In genomic region chr6:103674332-103674731, GRCm38 (mm10) we compare ENCODE assay signal across 8 mouse cellular contexts.
DNase-seq lines count a peak whose midpoint lies in the region; ATAC-seq lines count a peak whose summit lies in the region.
"Had no signal": no experiment of that assay in that cellular context is flagged by ENCODE, and none has a peak within 500 bp of the region (broad histone marks: within the 10 kb centered on the region; RNA-seq: fewer than 3 reads in every experiment).

No protein-coding gene starts in this region.

- H3K9ac ChIP-seq in midbrain, embryonic 16.5 days (ENCODE audit: low read depth, low read length) = no peak overlapping the region
- H3K9ac ChIP-seq in midbrain, embryonic 11.5 days (ENCODE audit: low read length) = no peak overlapping the region
- H3K9ac ChIP-seq: stomach, embryonic 15.5 days had no signal

- no peaks in the 10 kb centered on the region for H3K9me3 ChIP-seq in midbrain, embryonic 16.5 days (replicated peaks; ENCODE audit: control insufficient read depth, low read length, poor library complexity, severe bottlenecking)
- no peaks in the 10 kb centered on the region for H3K9me3 ChIP-seq in midbrain, embryonic 11.5 days (ENCODE audit: control insufficient read depth, low read length)
- H3K9me3 ChIP-seq: stomach, embryonic 15.5 days had no signal

- no peak overlapping the region for H3K4me2 ChIP-seq in midbrain, embryonic 16.5 days (ENCODE audit: low read length)
- H3K4me2 ChIP-seq in midbrain, embryonic 11.5 days = no peak overlapping the region
- H3K4me2 ChIP-seq: stomach, embryonic 15.5 days had no signal

- ATAC-seq in midbrain, embryonic 16.5 days = 0 out of 2 replicates have a peak, but pooled peaks have one; percentile 58
- no peak for ATAC-seq in midbrain, embryonic 11.5 days (ENCODE audit: low FRiP score)
- no peak for ATAC-seq in activated CD4-positive, CD25-positive, alpha-beta regulatory T cell, adult 4 months

- 50% methylated on average over 6 of the region's 6 CpGs for WGBS in midbrain, embryonic 16.5 days
- 65% methylated on average over 6 of the region's 6 CpGs for WGBS in midbrain, embryonic 11.5 days

- H3K27ac ChIP-seq in midbrain, embryonic 16.5 days (ENCODE audit: low read length) = 0 out of 2 replicates have a peak overlapping the region, but pooled peaks have one; percentile 7
- no peak overlapping the region for H3K27ac ChIP-seq in midbrain, embryonic 11.5 days (ENCODE audit: low read depth, low read length)
- H3K27ac ChIP-seq: stomach, embryonic 15.5 days had no signal

- H3K4me3 ChIP-seq in midbrain, embryonic 16.5 days (ENCODE audit: low read depth, low read length) = no peak overlapping the region
- H3K4me3 ChIP-seq in midbrain, embryonic 11.5 days (ENCODE audit: low read depth, low read length) = no peak overlapping the region
- H3K4me3 ChIP-seq: stomach, embryonic 15.5 days had no signal

- H3K4me1 ChIP-seq in midbrain, embryonic 16.5 days (ENCODE audit: control insufficient read depth, insufficient read depth, low read length) = 0 out of 2 replicates have a peak, but pooled peaks cover 2% of the 10 kb centered on the region
- H3K4me1 ChIP-seq in midbrain, embryonic 11.5 days (ENCODE audit: control insufficient read depth, insufficient read depth, low read length) = peaks cover 3% of the 10 kb centered on the region; the same call in 1 of the 2 replicates
- H3K4me1 ChIP-seq: stomach, embryonic 15.5 days had no signal

- no peaks in the 10 kb centered on the region for H3K27me3 ChIP-seq in midbrain, embryonic 16.5 days (ENCODE audit: control insufficient read depth, insufficient read depth, low read depth, low read length)
- H3K27me3 ChIP-seq in midbrain, embryonic 11.5 days (ENCODE audit: control insufficient read depth, insufficient read depth, low read length) = no peaks in the 10 kb centered on the region
- H3K27me3 ChIP-seq: stomach, embryonic 15.5 days had no signal

- peaks cover 17% of the 10 kb centered on the region for H3K36me3 ChIP-seq in midbrain, embryonic 16.5 days (ENCODE audit: control insufficient read depth, insufficient read depth, low read length)
- H3K36me3 ChIP-seq in midbrain, embryonic 11.5 days (ENCODE audit: control insufficient read depth, insufficient read depth, low read length) = no peaks in the 10 kb centered on the region
- H3K36me3 ChIP-seq: stomach, embryonic 15.5 days had no signal

- no peak for DNase-seq in midbrain, embryonic 11.5 days (ENCODE audit: low spot score, missing footprints)
- peak; percentile 43 to 51 for DNase-seq in frontal cortex, postnatal 10 days (ENCODE audit: low spot score in 2 of 2)
- peak; percentile 65 to 83 for DNase-seq in layer of hippocampus, postnatal 14 days (ENCODE audit: low spot score in 2 of 2)
- DNase-seq in ovary, postnatal 10 days (ENCODE audit: low spot score) = peak; percentile 1
- no peak for DNase-seq in spleen, adult 12 weeks (ENCODE audit: low spot score)

Comparison
In these comparisons a context has a peak if more than half of its experiments do, and no peak if none do; other contexts are left out.
1. DNase-seq: peak in frontal cortex, postnatal 10 days (2 of 2), layer of hippocampus, postnatal 14 days (2 of 2) and ovary, postnatal 10 days (single experiment); none in midbrain, embryonic 11.5 days (single experiment) and spleen, adult 12 weeks (single experiment).